9 mouse cellular contexts compared by ENCODE assay signal in the genomic region with DNA sequence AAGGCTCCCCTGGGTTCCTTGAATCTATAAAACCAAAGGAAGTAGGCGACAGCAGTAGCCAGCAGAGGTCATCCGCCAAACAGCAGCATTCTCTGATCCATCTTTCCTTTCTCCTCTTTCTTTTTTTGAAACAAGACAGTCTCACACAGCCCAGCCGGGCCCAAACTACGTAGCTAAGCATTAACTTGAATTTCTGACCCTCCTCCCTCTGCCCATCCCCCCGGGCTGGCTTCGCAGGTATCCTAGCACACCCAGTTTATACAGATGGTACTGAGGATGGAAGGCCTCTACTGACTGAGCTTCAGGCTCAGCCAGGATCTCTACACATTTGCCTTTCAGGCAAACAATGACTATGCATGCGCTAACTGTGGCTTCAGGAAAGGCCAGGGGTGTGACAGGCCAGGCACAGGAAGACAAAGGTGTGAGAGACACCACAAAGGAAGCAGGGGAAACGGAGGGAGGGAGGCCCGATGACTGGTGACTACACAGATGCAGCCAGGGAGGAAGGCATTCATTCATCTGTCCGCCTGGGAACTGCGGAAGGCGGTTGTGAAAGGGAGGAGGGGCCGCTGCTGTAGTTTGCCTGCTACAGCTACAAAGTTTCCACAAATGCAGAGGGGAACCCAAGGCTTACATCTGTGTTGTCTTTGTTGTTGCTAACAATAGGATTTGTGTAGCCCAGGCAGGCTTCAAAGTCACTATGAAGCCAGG. TPM values are rescaled to one million over a fixed set of nuclear protein-coding genes. Genes with fewer than 3 reads are reported as not detected.
DNase-seq lines count a peak whose midpoint lies in the region; ATAC-seq lines count a peak whose summit lies in the region.
"Had no signal": no experiment of that assay in that cellular context is flagged by ENCODE, and none has a peak within 500 bp of the region (broad histone marks: within the 10 kb centered on the region; RNA-seq: fewer than 3 reads in every experiment).

No protein-coding gene starts in this region.

- 40% methylated on average over 13 of the region's 13 CpGs for WGBS in heart, embryonic 11.5 days (ENCODE audit: insufficient replicate concordance)
- WGBS in midbrain, embryonic 16.5 days: 20% methylated on average over 13 of the region's 13 CpGs

- peak; percentile 51 for DNase-seq in thymus, postnatal 0 days (ENCODE audit: low spot score)
- DNase-seq in thymus, adult 18-20 months: no peak
- peak; percentile 72 for DNase-seq in kidney, postnatal 10 days
- DNase-seq in frontal cortex, postnatal 36 days (ENCODE audit: low spot score in 2 of 2): no peak
- DNase-seq in gastrocnemius, adult 18-20 months (ENCODE audit: low spot score): no peak
- no peak for DNase-seq in urinary bladder, postnatal 25 days (ENCODE audit: low spot score)

- H3K27me3 ChIP-seq in heart, embryonic 11.5 days (ENCODE audit: control insufficient read depth, insufficient read depth, low read length): no peaks in the 10 kb centered on the region
- H3K27me3 ChIP-seq in midbrain, embryonic 16.5 days (ENCODE audit: control insufficient read depth, insufficient read depth, low read depth, low read length): no peaks in the 10 kb centered on the region

- no peak overlapping the region; the same call in 1 of the 2 replicates for H3K9ac ChIP-seq in heart, embryonic 11.5 days (ENCODE audit: low read depth, low read length)
- H3K9ac ChIP-seq in midbrain, embryonic 16.5 days (ENCODE audit: low read depth, low read length): peak overlapping the region; percentile 54

- H3K36me3 ChIP-seq in heart, embryonic 11.5 days (ENCODE audit: control insufficient read depth, insufficient read depth, low read length): peaks cover 22% of the 10 kb centered on the region
- peaks cover 17% of the 10 kb centered on the region; the same call in 1 of the 2 replicates for H3K36me3 ChIP-seq in midbrain, embryonic 16.5 days (ENCODE audit: control insufficient read depth, insufficient read depth, low read length)

- no peak for ATAC-seq in heart, embryonic 11.5 days (replicated peaks; ENCODE audit: insufficient number of reproducible peaks, low FRiP score, low TSS enrichment)
- ATAC-seq in midbrain, embryonic 16.5 days: no peak

- peak overlapping the region; percentile 16; the same call in 1 of the 2 replicates for H3K27ac ChIP-seq in heart, embryonic 11.5 days (ENCODE audit: low read depth, low read length)
- peak overlapping the region; percentile 79 for H3K27ac ChIP-seq in midbrain, embryonic 16.5 days (ENCODE audit: low read length)

- H3K4me2 ChIP-seq in heart, embryonic 11.5 days: no peak overlapping the region
- peak overlapping the region; percentile 2; the same call in 1 of the 2 replicates for H3K4me2 ChIP-seq in midbrain, embryonic 16.5 days (ENCODE audit: low read length)

- no peak overlapping the region for H3K4me3 ChIP-seq in heart, embryonic 11.5 days (ENCODE audit: low read depth, low read length)
- no peak overlapping the region for H3K4me3 ChIP-seq in midbrain, embryonic 16.5 days (ENCODE audit: low read depth, low read length)
- H3K4me3 ChIP-seq: myocyte had no signal

- H3K9me3 ChIP-seq in heart, embryonic 11.5 days (replicated peaks; ENCODE audit: control insufficient read depth, low read length): no peaks in the 10 kb centered on the region
- H3K9me3 ChIP-seq in midbrain, embryonic 16.5 days (replicated peaks; ENCODE audit: control insufficient read depth, low read length, poor library complexity, severe bottlenecking): no peaks in the 10 kb centered on the region

- H3K4me1 ChIP-seq in heart, embryonic 11.5 days (ENCODE audit: control insufficient read depth, insufficient read depth, low read length): peaks cover 19% of the 10 kb centered on the region
- H3K4me1 ChIP-seq in midbrain, embryonic 16.5 days (ENCODE audit: control insufficient read depth, insufficient read depth, low read length): peaks cover 23% of the 10 kb centered on the region

RNA-seq across cellular contexts. Expression of gene Fbxl18, which starts 14.3 kb away (rescaled TPM):
- 4.7 and 5.9 TPM in 2 replicates for polyA plus RNA-seq in thymus, postnatal 0 days (2015; fragmentation: Nextera tagmentation; extraction: Ambion mirVana)
- polyA plus RNA-seq in heart, embryonic 11.5 days (2014; fragmentation: Nextera tagmentation; extraction: Ambion mirVana): 7.0 and 8.0 TPM in 2 replicates
- polyA plus RNA-seq in midbrain, embryonic 16.5 days (2015; fragmentation: Nextera tagmentation; extraction: Ambion mirVana): 29.9 and 35.1 TPM in 2 replicates
- 1 to 10 TPM; 4.9 to 5.9 TPM for total RNA-seq in gastrocnemius, adult 18-20 months (2021)

RNA-seq across cellular contexts. Expression of gene Actb, which starts 25.6 kb away (rescaled TPM):
- 27,108 and 27,970 TPM in 2 replicates for polyA plus RNA-seq in thymus, postnatal 0 days (2015; fragmentation: Nextera tagmentation; extraction: Ambion mirVana)
- polyA plus RNA-seq in heart, embryonic 11.5 days (2014; fragmentation: Nextera tagmentation; extraction: Ambion mirVana): 7,480 and 8,290 TPM in 2 replicates
- 13,967 and 14,266 TPM in 2 replicates for polyA plus RNA-seq in midbrain, embryonic 16.5 days (2015; fragmentation: Nextera tagmentation; extraction: Ambion mirVana)
- total RNA-seq in gastrocnemius, adult 18-20 months (2021): 100 to 1,000 TPM; 452 to 583 TPM

Comparison
In these comparisons a context has a peak if more than half of its experiments do, and no peak if none do; other contexts are left out.
1. DNase-seq: peak in thymus, postnatal 0 days (single experiment) and kidney, postnatal 10 days (single experiment); none in thymus, adult 18-20 months (0 of 2), frontal cortex, postnatal 36 days (0 of 2), gastrocnemius, adult 18-20 months (single experiment) and urinary bladder, postnatal 25 days (single experiment).